Mouse (Mus musculus) small intestine, adult 2 months (tissue): ENCODE measurements around the gene Armc2.

Source experiments
- CTCF ChIP-seq: fragments of 200-500 bp; IDR thresholded peaks from 2 replicates; pipeline ENCODE4 v1.5.1; 2012; ENCODE audit warnings: low read depth, mild to moderate bottlenecking, control low read depth, inconsistent platforms, low read length, moderate library complexity, mixed read lengths; ENCODE audit not compliant: insufficient replicate concordance, insufficient read length; ENCODE audit errors: extremely low read depth
- POLR2A ChIP-seq: fragments of 200-500 bp; IDR thresholded peaks from 2 replicates; pipeline ENCODE4 v1.6.1; 2012; ENCODE audit warnings: low read depth, mild to moderate bottlenecking, control low read depth, inconsistent platforms, low read length, moderate library complexity

DNA sequence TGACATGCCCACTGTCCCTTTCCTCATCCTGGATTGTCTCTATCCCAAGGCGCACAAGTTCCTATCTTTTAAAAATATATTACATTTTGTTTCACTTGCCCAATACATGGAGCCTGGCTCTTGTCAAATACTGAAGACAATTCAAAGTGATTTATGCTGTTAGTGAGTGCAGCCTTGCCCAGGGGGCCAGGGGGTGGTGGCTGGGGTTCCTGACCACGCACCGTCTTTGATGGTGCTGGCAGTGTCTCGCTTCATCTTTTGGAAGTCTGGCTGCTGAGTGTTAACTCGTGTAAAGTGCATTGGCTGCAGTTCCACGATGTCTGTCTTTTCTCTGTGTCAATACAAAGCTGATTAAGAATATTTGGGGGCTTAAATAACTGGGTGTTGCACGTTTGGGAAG is 13.6 kb downstream of the Armc2 start:
- TF ChIP-seq CTCF = no peak
- TF ChIP-seq POLR2A = no peak
